In genomic region chrX:64277991-64278301, GRCm38 (mm10) we compare ENCODE assay signal across 10 mouse cellular contexts. TPM values are rescaled to one million over a fixed set of nuclear protein-coding genes. Genes with fewer than 3 reads are reported as not detected.
DNase-seq lines count a peak whose midpoint lies in the region; ATAC-seq lines count a peak whose summit lies in the region.
"Had no signal": no experiment of that assay in that cellular context is flagged by ENCODE, and none has a peak within 500 bp of the region (broad histone marks: within the 10 kb centered on the region; RNA-seq: fewer than 3 reads in every experiment).

No protein-coding gene starts in this region.

- H3K9ac ChIP-seq in heart, embryonic 12.5 days = no peak overlapping the region
- H3K9ac ChIP-seq in forebrain, embryonic 16.5 days (replicated peaks; ENCODE audit: low read depth, low read length) = no peak overlapping the region
- no peak overlapping the region; the same call in 1 of the 2 replicates for H3K9ac ChIP-seq in midbrain, embryonic 14.5 days (replicated peaks; ENCODE audit: low read length)

- WGBS in heart, embryonic 12.5 days = 9% methylated on average over 6 of the region's 6 CpGs
- 20% methylated on average over 6 of the region's 6 CpGs for WGBS in forebrain, embryonic 16.5 days
- WGBS in midbrain, embryonic 14.5 days = 22% methylated on average over 6 of the region's 6 CpGs

- 0 out of 2 replicates have a peak, but pooled peaks cover 5% of the 10 kb centered on the region for H3K27me3 ChIP-seq in heart, embryonic 12.5 days (replicated peaks)
- H3K27me3 ChIP-seq in forebrain, embryonic 16.5 days (replicated peaks; ENCODE audit: control insufficient read depth, insufficient read depth, low read length) = no peaks in the 10 kb centered on the region
- H3K27me3 ChIP-seq in midbrain, embryonic 14.5 days (ENCODE audit: control insufficient read depth, insufficient read depth, low read length) = no peaks in the 10 kb centered on the region

- H3K4me1 ChIP-seq in heart, embryonic 12.5 days (replicated peaks) = no peaks in the 10 kb centered on the region
- H3K4me1 ChIP-seq in forebrain, embryonic 16.5 days (replicated peaks; ENCODE audit: control insufficient read depth, insufficient read depth, low read length) = no peaks in the 10 kb centered on the region
- no peaks in the 10 kb centered on the region for H3K4me1 ChIP-seq in midbrain, embryonic 14.5 days (ENCODE audit: control insufficient read depth, insufficient read depth, low read length)

- H3K4me2 ChIP-seq in heart, embryonic 12.5 days = peak overlapping the region; percentile 68
- peak overlapping the region; percentile 60 for H3K4me2 ChIP-seq in forebrain, embryonic 16.5 days (ENCODE audit: low read length)
- H3K4me2 ChIP-seq in midbrain, embryonic 14.5 days (ENCODE audit: low read length) = peak overlapping the region; percentile 59

- DNase-seq in heart, postnatal 10 days = no peak
- DNase-seq in cerebellum, postnatal 25 days = peak; percentile 19 to 31
- peak; percentile 61 for DNase-seq in midbrain, embryonic 14.5 days
- DNase-seq in thymus, postnatal 36 days = no peak
- DNase-seq in kidney, postnatal 4 days = no peak
- DNase-seq in ovary, adult 18-20 months (ENCODE audit: low spot score) = no peak
- DNase-seq: gastrocnemius, postnatal 25 days had no signal

- H3K27ac ChIP-seq in heart, embryonic 12.5 days (ENCODE audit: poor library complexity, severe bottlenecking) = no peak overlapping the region
- H3K27ac ChIP-seq in forebrain, embryonic 16.5 days (ENCODE audit: low read length) = no peak overlapping the region
- peak overlapping the region; percentile 17; the same call in 1 of the 2 replicates for H3K27ac ChIP-seq in midbrain, embryonic 14.5 days (replicated peaks; ENCODE audit: low read depth, low read length)

- H3K9me3 ChIP-seq in heart, embryonic 12.5 days (replicated peaks) = no peaks in the 10 kb centered on the region
- no peaks in the 10 kb centered on the region for H3K9me3 ChIP-seq in forebrain, embryonic 16.5 days (ENCODE audit: control insufficient read depth, low read length)
- H3K9me3 ChIP-seq in midbrain, embryonic 14.5 days (ENCODE audit: control insufficient read depth, low read length) = no peaks in the 10 kb centered on the region

- intact Hi-C loops in heart, postnatal 10 days (cut with DNase I) = no loop called here

- ATAC-seq in heart, embryonic 12.5 days (ENCODE audit: insufficient number of reproducible peaks, low FRiP score) = no peak
- ATAC-seq in forebrain, embryonic 16.5 days = peak; percentile 10; the same call in 1 of the 2 replicates
- peak; percentile 31; the same call in 1 of the 2 replicates for ATAC-seq in midbrain, embryonic 14.5 days (ENCODE audit: low FRiP score, low TSS enrichment)

- no peaks in the 10 kb centered on the region for H3K36me3 ChIP-seq in heart, embryonic 12.5 days
- no peaks in the 10 kb centered on the region for H3K36me3 ChIP-seq in forebrain, embryonic 16.5 days (ENCODE audit: control insufficient read depth, insufficient read depth)
- H3K36me3 ChIP-seq in midbrain, embryonic 14.5 days (ENCODE audit: control insufficient read depth, insufficient read depth, low read length) = no peaks in the 10 kb centered on the region

- peak overlapping the region; percentile 65; the same call in 1 of the 2 replicates for H3K4me3 ChIP-seq in heart, embryonic 12.5 days
- peak overlapping the region; percentile 60 for H3K4me3 ChIP-seq in forebrain, embryonic 16.5 days (replicated peaks; ENCODE audit: low read length)
- peak overlapping the region; percentile 53 for H3K4me3 ChIP-seq in midbrain, embryonic 14.5 days (replicated peaks; ENCODE audit: low read depth, low read length)
- H3K4me3 ChIP-seq: myocyte had no signal

RNA-seq across cellular contexts. Expression of gene Slitrk4, which starts 1.1 kb away (rescaled TPM):
- polyA plus RNA-seq in heart, embryonic 12.5 days (2016; fragmentation: Nextera tagmentation; extraction: Ambion mirVana) = 13.0 and 15.1 TPM in 2 replicates
- 1 to 10 TPM; 3.8 to 4.9 TPM for total RNA-seq in heart, postnatal 10 days (2021)
- polyA plus RNA-seq in forebrain, embryonic 16.5 days (2015; fragmentation: Nextera tagmentation; extraction: Ambion mirVana) = 12.9 and 13.7 TPM in 2 replicates
- polyA plus RNA-seq in midbrain, embryonic 14.5 days (2014; fragmentation: Nextera tagmentation; extraction: Ambion mirVana) = 15.7 and 18.6 TPM in 2 replicates
- polyA plus RNA-seq: myocyte had no signal

Comparison
In these comparisons a context has a peak if more than half of its experiments do, and no peak if none do; other contexts are left out.
1. DNase-seq: peak in cerebellum, postnatal 25 days (2 of 2) and midbrain, embryonic 14.5 days (single experiment); none in heart, postnatal 10 days (0 of 2), thymus, postnatal 36 days (0 of 2), kidney, postnatal 4 days (0 of 2) and ovary, adult 18-20 months (single experiment).
2. Peak in every context shown above with its lines, with median percentiles within 50 percentile points of each other: H3K4me2 ChIP-seq and H3K4me3 ChIP-seq.